Mouse (Mus musculus): Measurements from ENCODE around the gene Ankmy1.

DNA sequence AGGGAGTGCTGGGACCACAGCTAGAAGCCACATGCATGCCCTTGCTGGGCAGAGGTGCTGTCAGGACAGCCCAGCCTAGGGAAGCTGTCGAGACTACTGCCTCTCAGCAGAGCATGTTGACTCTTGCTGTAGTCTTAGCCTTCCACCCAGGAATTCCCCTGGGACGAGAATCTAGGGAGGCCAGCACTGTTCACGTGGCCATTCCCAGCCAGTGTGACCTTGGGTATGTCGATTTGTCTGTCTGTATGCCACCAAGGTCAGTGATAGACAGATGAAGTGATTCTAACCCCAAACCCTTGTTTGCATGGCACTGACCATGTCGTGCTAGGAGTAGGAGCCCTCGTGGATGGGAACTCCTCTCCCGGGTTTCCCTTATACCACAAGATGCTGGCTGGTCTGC lies 56.8 kb downstream of the Ankmy1 start:
- TF ChIP-seq CTCF (IDR thresholded peaks at IDR 0.05; ENCODE audit: borderline replicate concordance, extremely low read depth, insufficient read depth, insufficient read length) = no peak
- no peak for TF ChIP-seq POLR2A (IDR thresholded peaks at IDR 0.05; ENCODE audit: borderline replicate concordance, extremely low read depth, insufficient read depth, insufficient read length, poor library complexity, severe bottlenecking)

Data from brain, embryonic 14.5 days (tissue).